Mouse (Mus musculus): ENCODE measurements around the gene Efcab9.

DNA sequence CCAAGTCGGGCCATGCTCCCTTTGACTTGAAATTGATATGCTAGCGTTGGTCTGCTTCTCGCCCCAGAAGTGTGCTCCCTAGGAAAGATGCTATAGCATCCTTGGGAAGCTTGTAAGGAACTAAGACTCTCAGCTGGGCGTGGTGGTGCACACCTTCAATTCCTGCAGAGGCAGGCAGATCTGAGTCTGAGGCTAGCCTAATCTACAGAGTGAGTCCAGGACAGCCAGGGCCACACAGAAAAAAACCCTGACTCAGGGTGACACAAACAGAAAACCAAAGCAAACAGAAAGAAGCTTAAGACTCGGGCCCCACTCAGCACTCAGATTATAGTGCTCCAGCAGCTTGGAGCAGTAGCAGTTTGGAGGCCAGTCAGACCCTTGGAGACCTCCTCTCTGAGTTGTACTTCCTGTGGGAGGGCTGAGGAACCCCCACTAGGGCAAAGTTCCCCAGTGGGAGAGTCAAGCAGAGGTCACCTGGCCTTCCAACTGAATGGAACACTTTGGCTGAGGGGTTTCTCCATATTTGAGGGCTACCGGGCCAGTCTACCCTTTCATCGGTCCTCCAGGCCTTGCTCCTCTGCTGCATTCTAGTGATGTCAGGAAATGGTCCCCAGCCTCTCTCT is 2.7 kb upstream of the Efcab9 start:
- TF ChIP-seq CTCF (IDR thresholded peaks at IDR 0.05; ENCODE audit: low read depth, low read length), result no peak
- TF ChIP-seq POLR2A (IDR thresholded peaks at IDR 0.05; ENCODE audit: borderline replicate concordance, low read depth, low read length), result no peak
